Mouse (Mus musculus) forebrain, embryonic 11.5 days (tissue): ENCODE measurements around the gene Riiad1. TPM values are rescaled to one million over a fixed set of nuclear protein-coding genes. Genes with fewer than 3 reads are reported as not detected.

Source experiments
- ATAC-seq: fragments of 200-750 bp; cut with Nextera tagmentation; replicated peaks from 2 replicates; pipeline ENCODE4 v1.8.0; 2017; ENCODE audit warnings: moderate TSS enrichment; ENCODE audit not compliant: low FRiP score
- DNase-seq: peaks from one replicate; pipeline ENCODE4 v3.0.0-alpha.2; 2017; ENCODE audit warnings: low spot score
- H3K27ac ChIP-seq: fragments of 300-500 bp; sonication (generic); 2 replicates; pipeline ENCODE4 v1.5.1; 2014; ENCODE audit warnings: low read depth, low read length
- H3K27me3 ChIP-seq: fragments of 300-500 bp; sonication (generic); 2 replicates; pipeline ENCODE4 v1.6.1; 2014; ENCODE audit warnings: mild to moderate bottlenecking, low read length, mixed read lengths; ENCODE audit not compliant: control insufficient read depth, insufficient read depth
- H3K36me3 ChIP-seq: fragments of 300-500 bp; sonication (generic); 2 replicates; pipeline ENCODE4 v1.6.1; 2014; ENCODE audit warnings: mild to moderate bottlenecking, low read length, moderate library complexity, mixed read lengths; ENCODE audit not compliant: control insufficient read depth, insufficient read depth
- H3K4me1 ChIP-seq: fragments of 300-500 bp; sonication (generic); replicated peaks from 2 replicates; pipeline ENCODE4 v1.6.1; 2014; ENCODE audit warnings: low read length, mixed read lengths; ENCODE audit not compliant: control insufficient read depth, insufficient read depth
- H3K4me2 ChIP-seq: fragments of 300-500 bp; sonication (generic); 2 replicates; pipeline ENCODE4 v1.6.1; 2014; ENCODE audit warnings: low read depth, mild to moderate bottlenecking, low read length, moderate library complexity, mixed read lengths; ENCODE audit not compliant: severe bottlenecking
- H3K4me3 ChIP-seq: fragments of 300-500 bp; sonication (generic); 2 replicates; pipeline ENCODE4 v1.5.1; 2014; ENCODE audit warnings: low read depth, low read length
- H3K9ac ChIP-seq: fragments of 300-500 bp; sonication (generic); 2 replicates; pipeline ENCODE4 v1.6.1; 2014; ENCODE audit warnings: low read length
- H3K9me3 ChIP-seq: fragments of 300-500 bp; sonication (generic); 2 replicates; pipeline ENCODE4 v1.6.1; 2016; ENCODE audit warnings: low read length, mixed read lengths; ENCODE audit not compliant: control insufficient read depth
- WGBS: fragments of 180-500 bp; shearing (Covaris S2); extraction: QIAGEN DNeasy Blood & Tissue Kit; methylation state at CpG from one replicate; pipeline ENCODE4 v1.1.7; 2014; 5-methylcytosine and 5-hydroxymethylcytosine counted together
- polyA plus RNA-seq: library from polyadenylated mRNA; unstranded; fragments of >200 nt; fragmentation: Nextera tagmentation; extraction: Ambion mirVana; gene quantifications from 2 replicates; pipeline ENCODE4 v1.2.1, GENCODE M21; 2014

The Riiad1 gene
- polyA plus RNA-seq, 1 experiment from 2014 or later = 12.8 TPM

- H3K4me1 ChIP-seq = no peaks in the 10 kb centered on the region
- 93% methylated on average over 2 of the region's 2 CpGs for WGBS
Observed at GRCm38 (mm10) chr3:94449377-94449776, 30.8 kb downstream of the Riiad1 start.

DNA sequence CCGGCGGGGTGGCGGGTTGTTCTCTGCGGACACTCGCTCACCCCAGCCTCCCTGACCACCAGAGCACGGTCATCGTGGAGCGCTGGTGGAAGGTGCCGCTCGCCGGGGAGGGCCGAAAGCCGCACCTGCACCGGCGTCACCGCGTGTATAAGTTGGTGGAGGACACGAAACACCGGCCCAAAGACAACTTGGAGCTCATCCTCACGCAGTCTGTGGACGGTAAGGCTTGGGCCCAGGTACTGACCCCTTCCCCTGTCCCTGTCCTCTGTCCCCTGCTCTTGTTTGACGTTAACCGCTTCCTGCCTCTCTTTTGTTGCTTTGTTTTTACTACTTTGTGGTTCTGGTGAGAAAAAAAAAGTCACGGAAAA lies 36.6 kb downstream of the Riiad1 start, which contains the start of gene Oaz3:
Gene Oaz3, minus strand, starts transcription at position 319 of the 368 bp plus-strand sequence.
- no peaks in the 10 kb centered on the region for H3K9me3 ChIP-seq
- under 1% methylated on average over 24 of the region's 24 CpGs for WGBS
- DNase-seq (no peak), ATAC-seq (no peak; the same call in 1 of the 2 replicates)
- peak within 1 kb of the TSS; percentile 88 for H3K4me2 ChIP-seq
- H3K36me3 ChIP-seq = peaks cover 10% of the 10 kb centered on the region
- H3K4me3 ChIP-seq = peak within 1 kb of the TSS; percentile 94
- 0 out of 2 replicates have a peak, but pooled peaks cover 3% of the 10 kb centered on the region for H3K4me1 ChIP-seq
- H3K9ac ChIP-seq = peak within 1 kb of the TSS; percentile 90
- 0 out of 2 replicates have a peak within 1 kb of the TSS, but pooled peaks have one; percentile 50 for H3K27ac ChIP-seq
- H3K27me3 ChIP-seq = no peaks in the 10 kb centered on the region

More at GRCm38 (mm10) chr3:94449377-94449776, 30.8 kb downstream of the Riiad1 start:
- DNase-seq (no peak), ATAC-seq (no peak)
- no peak overlapping the region for H3K4me2 ChIP-seq
- peaks cover 10% of the 10 kb centered on the region for H3K36me3 ChIP-seq
- H3K27ac ChIP-seq = no peak overlapping the region
- H3K9me3 ChIP-seq = no peaks in the 10 kb centered on the region
- H3K27me3 ChIP-seq = no peaks in the 10 kb centered on the region
- H3K9ac ChIP-seq = no peak overlapping the region
- H3K4me3 ChIP-seq = no peak overlapping the region

DNA sequence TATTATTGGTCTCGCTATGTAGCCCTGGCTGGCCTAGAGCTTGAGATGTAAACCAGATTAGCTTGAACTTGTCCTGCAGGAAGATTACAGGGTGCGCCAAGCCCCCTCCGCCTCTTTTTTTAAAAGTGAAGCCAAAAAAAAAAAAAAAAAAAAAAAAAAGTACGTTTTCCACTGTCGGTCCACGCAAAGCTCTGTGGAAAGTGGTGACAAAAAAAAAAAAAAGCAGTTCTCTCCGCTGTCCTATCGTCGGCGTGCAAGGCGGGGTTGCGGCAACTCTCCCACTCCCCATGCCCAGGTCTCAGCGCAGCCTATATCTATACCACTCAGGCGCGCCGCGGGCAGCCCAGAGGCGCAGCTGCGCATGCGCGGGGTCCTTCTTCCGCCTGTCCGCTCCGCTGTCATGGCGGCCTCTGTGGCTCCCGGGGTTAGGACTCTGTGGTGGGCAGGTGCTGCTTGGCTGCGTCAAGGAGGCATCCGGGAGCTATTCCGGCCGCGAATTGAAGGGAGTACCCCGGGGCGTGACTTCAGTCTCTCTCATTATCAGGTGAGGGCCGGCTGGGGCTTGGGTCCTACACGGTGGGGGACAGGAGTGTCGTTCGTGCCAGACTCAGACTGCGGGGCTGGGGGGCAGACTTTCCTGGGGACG lies 37.1 kb downstream of the Riiad1 start, which contains the start of gene Mrpl9:
Gene Mrpl9, plus strand, starts transcription at position 368 of the 646 bp plus-strand sequence.
- 0 out of 2 replicates have a peak, but pooled peaks cover 3% of the 10 kb centered on the region for H3K4me1 ChIP-seq
- WGBS = under 1% methylated on average over 39 of the region's 39 CpGs
- peak; percentile 98 for ATAC-seq

GRCm38 (mm10) chr3:94441182-94441581 lies 39.0 kb downstream of the Riiad1 start:
- Histone ChIP-seq H3K9me3 (no peaks in the 10 kb centered on the region), H3K27me3 (no peaks in the 10 kb centered on the region), H3K27ac (no peak overlapping the region), H3K36me3 (no peaks in the 10 kb centered on the region; the same call in 1 of the 2 replicates), H3K4me1 (0 out of 2 replicates have a peak, but pooled peaks cover 3% of the 10 kb centered on the region), H3K4me3 (no peak overlapping the region), H3K9ac (no peak overlapping the region), H3K4me2 (no peak overlapping the region)
- ATAC-seq = no peak
- no peak for DNase-seq
- 42% methylated on average over 3 of the region's 3 CpGs for WGBS

More for the DNA sequence above, 37.1 kb downstream of the Riiad1 start, which contains the start of gene Mrpl9:
- H3K4me3 ChIP-seq = peak within 1 kb of the TSS; percentile 94
- peak within 1 kb of the TSS; percentile 90 for H3K9ac ChIP-seq
- H3K4me2 ChIP-seq = peak within 1 kb of the TSS; percentile 88
- H3K27me3 ChIP-seq = no peaks in the 10 kb centered on the region
- H3K27ac ChIP-seq = 0 out of 2 replicates have a peak within 1 kb of the TSS, but pooled peaks have one; percentile 50
- H3K36me3 ChIP-seq = peaks cover 7% of the 10 kb centered on the region
- H3K9me3 ChIP-seq = no peaks in the 10 kb centered on the region
- peak; percentile 98 for DNase-seq

- Histone ChIP-seq H3K27ac (no peak overlapping the region), H3K9me3 (no peaks in the 10 kb centered on the region), H3K4me2 (no peak overlapping the region), H3K4me1 (no peaks in the 10 kb centered on the region), H3K4me3 (no peak overlapping the region), H3K27me3 (no peaks in the 10 kb centered on the region), H3K9ac (no peak overlapping the region), H3K36me3 (no peaks in the 10 kb centered on the region)
- DNase-seq (no peak), ATAC-seq (no peak)
- 83% methylated on average over 9 of the region's 9 CpGs for WGBS
Observed at GRCm38 (mm10) chr3:94436420-94436819, 43.7 kb downstream of the Riiad1 start.

- Histone ChIP-seq H3K4me3 (no peak overlapping the region), H3K9ac (no peak overlapping the region), H3K27ac (no peak overlapping the region), H3K4me2 (no peak overlapping the region), H3K27me3 (no peaks in the 10 kb centered on the region), H3K4me1 (no peaks in the 10 kb centered on the region), H3K9me3 (no peaks in the 10 kb centered on the region), H3K36me3 (no peaks in the 10 kb centered on the region)
- 92% methylated on average over 2 of the region's 2 CpGs for WGBS
- DNase-seq (no peak), ATAC-seq (no peak)
Observed at GRCm38 (mm10) chr3:94434305-94434704, 45.8 kb downstream of the Riiad1 start.

DNA sequence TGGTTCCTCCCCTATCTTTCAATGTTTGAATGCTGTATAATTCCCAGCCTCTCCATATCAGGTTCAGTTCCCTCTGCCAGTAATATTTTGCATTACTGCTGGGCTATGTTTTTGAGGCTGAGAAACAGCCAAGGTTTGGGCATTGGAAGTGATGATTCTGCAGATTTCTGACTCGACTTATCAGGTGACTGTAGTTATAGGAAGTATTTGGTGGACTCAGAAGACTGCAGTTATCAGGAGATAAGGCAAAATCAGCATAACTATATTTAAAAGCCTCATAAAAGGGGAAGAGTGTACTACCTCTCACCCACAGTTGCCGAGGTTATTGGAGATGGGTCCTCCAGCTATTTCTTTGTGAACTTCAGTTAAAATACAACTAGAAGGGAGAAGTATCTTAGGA lies 49.2 kb downstream of the Riiad1 start:
- WGBS = 80% methylated on average over 2 of the region's 2 CpGs
- Histone ChIP-seq H3K27ac (no peak overlapping the region), H3K4me3 (no peak overlapping the region), H3K9me3 (no peaks in the 10 kb centered on the region), H3K4me2 (no peak overlapping the region), H3K4me1 (no peaks in the 10 kb centered on the region), H3K9ac (no peak overlapping the region), H3K27me3 (no peaks in the 10 kb centered on the region), H3K36me3 (no peaks in the 10 kb centered on the region; the same call in 1 of the 2 replicates)
- no peak for DNase-seq
- ATAC-seq = no peak
